Mouse (Mus musculus) retina, postnatal 1 day (tissue): Measurements from ENCODE around the gene Fbxo9.
"Not testable (repeated sequence)": the region's sequence is repeated elsewhere in the genome, so short reads cannot be mapped to it uniquely, and the experiment has no call there.

Experiments
- DNase-seq: peaks from one replicate; pipeline ENCODE4 v3.0.0-alpha.2; 2012

The Fbxo9 gene

GRCm38 (mm10) chr9:78108796-78109239 is at the start of gene Fbxo9, which contains the start of gene Ick:
Gene Fbxo9, minus strand, starts transcription at chr9:78109065.
Gene Ick, plus strand, starts transcription at chr9:78109192.
- DNase-seq = peak; percentile 98

DNA sequence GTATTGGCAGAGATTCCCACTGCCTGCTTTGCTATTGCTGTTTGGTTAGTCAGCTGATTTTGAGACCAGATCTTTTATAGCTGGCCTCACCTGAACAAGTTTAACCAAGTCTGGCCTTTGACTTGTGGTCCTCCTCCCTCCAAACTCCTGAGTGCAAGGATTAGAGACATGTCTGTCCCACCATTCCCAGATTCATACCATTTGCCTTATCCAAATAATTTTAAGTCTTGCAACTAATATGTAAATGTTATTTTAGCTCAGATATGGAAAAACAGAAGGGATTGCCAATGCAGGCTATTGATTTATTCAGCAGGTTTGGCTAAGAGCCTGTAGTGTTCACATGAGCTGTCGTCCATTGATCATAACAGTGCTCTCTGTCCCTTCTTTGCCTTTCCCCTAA is 48.4 kb upstream of the Fbxo9 start:
- DNase-seq = no peak

- no peak for DNase-seq
Observed at GRCm38 (mm10) chr9:78154211-78154977, 45.5 kb upstream of the Fbxo9 start.

- DNase-seq = not testable (repeated sequence)
Observed at GRCm38 (mm10) chr9:78149770-78150169, 40.9 kb upstream of the Fbxo9 start.

DNA sequence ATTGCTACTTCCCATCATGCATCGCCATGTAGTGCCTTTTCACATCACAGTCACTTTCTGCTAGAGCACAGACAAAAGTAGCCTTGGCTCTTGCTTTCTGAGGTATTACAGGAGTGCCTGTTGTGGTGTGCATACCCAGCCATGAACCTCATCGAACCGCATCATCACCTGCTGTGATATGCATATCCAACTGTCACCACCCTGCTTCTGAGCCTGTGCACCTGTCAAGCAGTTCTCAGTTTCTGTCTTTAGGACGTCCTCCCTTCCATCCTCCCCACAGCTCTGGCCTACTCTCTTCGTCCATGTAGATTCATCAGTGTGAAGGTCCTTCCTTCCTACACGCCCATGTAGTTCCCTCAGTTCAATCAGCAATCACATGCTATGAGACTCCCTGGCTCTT is 39.3 kb upstream of the Fbxo9 start:
- no peak for DNase-seq

- DNase-seq = peak; percentile 25
Observed at GRCm38 (mm10) chr9:78146627-78147026, 37.8 kb upstream of the Fbxo9 start.

GRCm38 (mm10) chr9:78146099-78146498 is 37.2 kb upstream of the Fbxo9 start:
- DNase-seq = peak; percentile 56

DNA sequence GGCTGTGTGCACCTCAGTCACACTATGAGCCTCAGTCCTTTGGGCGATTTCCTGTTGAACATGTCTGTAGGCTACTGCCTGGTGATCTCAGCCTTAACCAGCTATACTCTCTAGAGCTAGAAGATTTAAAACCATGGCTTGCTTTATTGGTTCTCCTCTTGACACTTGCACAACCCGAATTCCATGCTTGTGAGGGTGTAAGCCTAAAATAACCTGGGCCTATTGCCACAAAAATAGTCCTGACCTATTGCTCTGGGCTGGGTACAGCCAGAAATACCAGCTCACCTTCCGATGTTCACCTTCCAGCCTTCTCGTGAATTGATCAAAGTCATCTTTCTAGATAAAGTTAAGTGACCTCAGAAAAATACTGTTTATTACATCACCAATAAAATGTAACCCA is 30.6 kb upstream of the Fbxo9 start:
- DNase-seq = no peak

DNA sequence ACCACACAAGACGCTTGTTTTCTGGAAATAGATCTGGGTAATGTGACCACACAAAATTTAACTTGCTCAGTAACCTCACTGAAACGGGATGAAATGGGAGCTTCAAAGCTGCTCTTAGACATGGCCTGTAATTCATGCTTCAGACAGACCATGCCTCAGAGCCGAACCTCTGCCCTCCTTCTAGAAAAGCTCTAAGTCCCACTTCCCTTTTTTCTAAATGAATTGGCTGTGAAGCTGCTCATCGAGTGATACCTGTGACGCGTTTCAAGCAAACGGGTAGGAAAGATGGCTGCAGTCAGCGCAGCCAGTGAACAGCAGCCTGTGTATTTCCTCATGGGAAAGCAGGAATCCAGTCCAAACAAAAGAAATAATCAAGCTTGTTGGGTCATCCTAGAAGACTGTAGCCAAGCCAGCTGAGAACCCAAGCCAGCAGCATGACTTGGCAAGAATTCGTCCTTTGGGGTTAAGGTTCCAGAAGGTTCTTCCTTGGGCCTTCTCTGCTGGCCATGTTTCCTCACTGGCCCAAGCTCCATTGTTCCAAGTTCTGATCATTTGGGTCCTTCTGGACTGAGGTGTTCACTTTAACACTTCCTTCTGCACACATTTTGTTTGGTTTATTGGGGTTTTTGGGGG is 29.3 kb upstream of the Fbxo9 start:
- DNase-seq = no peak

GRCm38 (mm10) chr9:78135658-78136057 is 26.8 kb upstream of the Fbxo9 start:
- DNase-seq = no peak

GRCm38 (mm10) chr9:78126643-78127042 is 17.8 kb upstream of the Fbxo9 start:
- DNase-seq = no peak

- DNase-seq = peak; percentile 51
Observed at GRCm38 (mm10) chr9:78126007-78126406, 17.1 kb upstream of the Fbxo9 start.

DNA sequence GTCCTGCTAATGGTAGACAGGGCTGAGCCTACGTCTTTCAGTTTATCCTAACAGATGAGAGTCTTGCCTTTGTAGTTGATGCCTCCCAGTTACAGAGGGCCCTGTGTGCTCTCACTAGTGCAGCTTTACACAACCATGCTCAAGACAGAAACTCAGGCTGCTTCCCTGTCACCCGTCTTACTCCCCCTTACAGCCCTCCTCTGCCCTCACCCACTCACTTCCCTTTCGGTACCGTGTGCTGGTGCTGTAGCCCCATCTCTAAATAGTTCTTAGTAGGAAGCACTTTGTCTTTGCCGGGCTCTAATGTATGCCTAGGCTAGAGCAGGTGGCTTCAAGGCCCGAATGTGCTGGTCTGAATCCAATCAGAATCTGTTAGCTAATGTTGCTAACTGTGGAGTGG is 15.4 kb upstream of the Fbxo9 start:
- DNase-seq = no peak

GRCm38 (mm10) chr9:78122939-78123712 is 14.3 kb upstream of the Fbxo9 start:
- no peak for DNase-seq

DNA sequence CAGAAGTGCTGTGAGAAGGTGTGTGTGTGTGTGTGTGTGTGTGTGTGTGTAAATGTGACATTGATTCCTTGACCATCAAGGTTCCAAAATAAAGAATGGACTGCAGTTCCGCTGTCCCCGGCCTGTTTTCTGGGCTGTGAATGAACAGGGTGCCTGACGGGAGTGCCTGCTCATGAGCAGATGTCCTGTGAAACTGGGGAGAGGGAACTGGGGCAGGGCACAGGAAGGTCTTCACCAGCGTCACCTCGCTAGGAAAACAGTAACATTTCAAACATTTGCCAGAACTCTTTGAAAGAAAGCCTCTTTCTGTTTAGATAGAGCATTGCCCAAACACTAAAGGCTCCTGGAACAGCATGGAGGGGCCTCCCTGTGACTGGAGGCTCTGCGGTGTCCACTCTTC is 13.1 kb upstream of the Fbxo9 start:
- no peak for DNase-seq

- DNase-seq = no peak
Observed at GRCm38 (mm10) chr9:78121358-78121757, 12.5 kb upstream of the Fbxo9 start.

GRCm38 (mm10) chr9:78117690-78118089 is 8.8 kb upstream of the Fbxo9 start:
- DNase-seq = no peak

DNA sequence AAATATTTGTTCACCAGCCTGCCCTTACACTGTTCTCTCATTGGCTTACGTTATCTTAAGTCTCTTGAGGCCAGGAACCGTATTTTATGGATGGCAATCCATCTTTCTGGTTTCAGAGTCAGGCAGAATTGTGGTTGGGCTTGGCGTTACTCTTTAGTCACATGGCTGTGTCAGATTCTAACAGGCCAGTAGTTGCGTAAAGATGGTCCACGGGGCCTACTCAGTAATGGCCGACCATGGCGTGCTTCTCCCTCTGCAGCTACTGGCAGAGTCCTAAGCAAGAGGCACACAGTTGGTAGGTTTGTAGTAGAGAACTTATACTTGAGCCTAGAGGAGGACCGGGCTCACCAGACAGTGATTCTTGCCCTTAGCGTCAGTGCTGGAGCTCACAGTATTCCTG is 6.9 kb upstream of the Fbxo9 start:
- DNase-seq = no peak

DNA sequence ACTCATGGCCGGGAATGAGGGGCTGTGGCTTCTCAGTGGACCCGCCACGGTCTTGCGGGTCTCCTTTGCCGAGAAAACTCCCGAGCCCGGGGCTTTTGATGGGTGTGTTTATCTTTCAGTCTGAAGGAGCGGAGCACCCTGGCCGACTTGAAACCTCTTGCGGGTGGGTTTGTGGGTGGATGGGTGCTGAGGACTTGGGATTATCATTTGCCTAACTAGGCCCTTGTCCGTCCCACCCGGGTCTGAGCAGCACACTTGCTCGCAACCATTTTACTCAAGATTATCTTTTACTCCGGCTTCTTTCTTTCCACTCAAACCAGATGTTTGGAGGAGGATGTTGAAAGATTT is 4.6 kb upstream of the Fbxo9 start:
- no peak for DNase-seq

DNA sequence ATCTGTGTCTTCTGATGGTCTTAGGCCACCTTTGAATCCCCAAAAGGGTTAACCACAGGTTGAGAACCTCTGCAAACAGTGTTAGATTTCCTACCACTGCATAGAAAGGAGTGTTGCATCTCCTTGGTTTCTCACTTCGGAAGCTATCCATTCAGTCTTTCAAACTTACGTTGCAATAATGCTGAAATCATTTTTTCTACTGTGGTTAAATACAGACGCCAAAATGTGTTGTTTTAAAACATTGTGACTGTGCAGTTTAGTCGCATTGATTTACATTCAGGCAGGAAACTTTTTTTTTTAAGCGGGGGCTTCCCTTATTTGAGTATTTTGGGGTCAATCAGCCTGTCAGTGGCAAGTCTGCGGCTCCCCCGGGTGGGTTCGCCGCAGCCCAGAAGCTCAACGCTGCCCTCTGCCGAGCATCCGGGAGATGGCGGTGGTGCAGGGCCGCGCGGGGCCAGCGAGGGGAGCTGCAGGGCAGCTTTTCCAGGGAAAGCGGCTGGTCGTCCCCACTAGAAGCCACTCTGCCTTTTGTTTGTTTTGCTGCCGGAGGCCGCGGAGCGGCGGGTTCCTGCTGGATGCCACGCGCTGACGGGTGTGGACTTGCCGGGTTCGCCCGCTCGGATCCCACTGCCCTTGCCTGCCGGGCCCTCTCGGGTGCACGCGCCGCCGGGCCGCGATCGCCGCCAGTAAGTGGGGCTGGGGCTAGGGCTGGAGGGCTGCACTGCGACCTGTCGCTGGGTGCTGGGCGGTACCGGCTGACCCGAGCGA is 4.1 kb upstream of the Fbxo9 start:
- peak; percentile 95 for DNase-seq

DNA sequence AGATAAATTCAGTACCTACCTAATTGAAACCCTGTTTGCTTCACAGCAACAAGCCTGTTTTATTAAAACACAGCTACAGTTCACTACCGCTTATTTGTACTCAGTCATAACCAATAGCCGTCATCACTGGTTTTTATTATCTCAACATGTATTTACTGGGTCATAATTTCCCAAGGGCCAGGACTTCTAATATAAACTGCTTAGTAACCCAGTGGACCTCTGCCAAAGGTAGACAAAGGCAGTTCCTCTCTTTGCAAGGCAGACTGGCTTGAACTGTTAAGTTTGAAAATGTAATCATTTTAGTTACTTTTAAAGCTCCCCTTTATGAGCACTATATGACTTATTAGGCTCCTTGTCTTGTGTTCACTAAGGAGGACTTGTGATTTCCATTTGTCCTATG is 2.6 kb upstream of the Fbxo9 start:
- no peak for DNase-seq

GRCm38 (mm10) chr9:78109656-78110055 is 791 bp upstream of the Fbxo9 start:
- DNase-seq = peak; percentile 59
